Mouse (Mus musculus) kidney, embryonic 16.5 days (tissue): ENCODE results near the gene Zfp316. TPM values are rescaled to one million over a fixed set of nuclear protein-coding genes. Genes with fewer than 3 reads are reported as not detected.

Source experiments
- ATAC-seq: fragments of 200-750 bp; cut with Nextera tagmentation; 2 replicates; pipeline ENCODE4 v1.8.0; 2017; ENCODE audit warnings: moderate TSS enrichment; ENCODE audit not compliant: low FRiP score, low TSS enrichment
- H3K27ac ChIP-seq: fragments of 300-500 bp; sonication (generic); 2 replicates; pipeline ENCODE4 v1.5.1; 2014; ENCODE audit warnings: low read length
- H3K27me3 ChIP-seq: fragments of 300-500 bp; sonication (generic); 2 replicates; pipeline ENCODE4 v1.6.1; 2014; ENCODE audit warnings: low read length, control low read depth, mixed read lengths; ENCODE audit not compliant: insufficient read depth
- H3K36me3 ChIP-seq: fragments of 300-500 bp; sonication (generic); 2 replicates; pipeline ENCODE4 v1.6.1; 2014; ENCODE audit warnings: low read length, control low read depth, mixed read lengths; ENCODE audit not compliant: insufficient read depth
- H3K4me1 ChIP-seq: fragments of 300-500 bp; sonication (generic); 2 replicates; pipeline ENCODE4 v1.6.1; 2014; ENCODE audit warnings: low read length, control low read depth, mixed read lengths; ENCODE audit not compliant: insufficient read depth
- H3K4me2 ChIP-seq: fragments of 300-500 bp; sonication (generic); replicated peaks from 2 replicates; pipeline ENCODE4 v1.6.1; 2014; ENCODE audit warnings: low read depth, low read length
- H3K4me3 ChIP-seq: fragments of 300-500 bp; sonication (generic); 2 replicates; pipeline ENCODE4 v1.5.1; 2014; ENCODE audit warnings: mild to moderate bottlenecking, low read length
- H3K9ac ChIP-seq: fragments of 300-500 bp; sonication (generic); replicated peaks from 2 replicates; pipeline ENCODE4 v1.6.1; 2014; ENCODE audit warnings: low read length
- H3K9me3 ChIP-seq: fragments of 300-500 bp; sonication (generic); 2 replicates; pipeline ENCODE4 v1.6.1; 2016; ENCODE audit warnings: low read length, control low read depth
- WGBS: fragments of 180-500 bp; shearing (Covaris S2); extraction: QIAGEN DNeasy Blood & Tissue Kit; methylation state at CpG from one replicate; pipeline ENCODE4 v1.1.7; 2014; 5-methylcytosine and 5-hydroxymethylcytosine counted together
- polyA plus RNA-seq: library from polyadenylated mRNA; unstranded; fragments of >200 nt; fragmentation: Nextera tagmentation; extraction: Ambion mirVana; gene quantifications from 2 replicates; pipeline ENCODE4 v1.2.1, GENCODE M21; 2015

Zfp316 gene
- polyA plus RNA-seq, 1 experiment from 2014 or later: 2.3 TPM

- Histone ChIP-seq H3K27me3 (no peaks in the 10 kb centered on the region), H3K4me1 (0 out of 2 replicates have a peak, but pooled peaks cover 3% of the 10 kb centered on the region), H3K9me3 (no peaks in the 10 kb centered on the region), H3K36me3 (peaks cover 80% of the 10 kb centered on the region), H3K9ac (no peak overlapping the region), H3K4me3 (no peak overlapping the region), H3K27ac (no peak overlapping the region), H3K4me2 (no peak overlapping the region)
- no peak for ATAC-seq
- WGBS: 77% methylated on average over 7 of the region's 7 CpGs
Observed at GRCm38 (mm10) chr5:143304251-143304650, 34.4 kb upstream of the Zfp316 start.

GRCm38 (mm10) chr5:143301296-143301695 lies 31.5 kb upstream of the Zfp316 start:
- Histone ChIP-seq H3K27ac (no peak overlapping the region), H3K4me3 (no peak overlapping the region), H3K4me2 (no peak overlapping the region), H3K36me3 (peaks cover 57% of the 10 kb centered on the region), H3K9me3 (no peaks in the 10 kb centered on the region), H3K27me3 (no peaks in the 10 kb centered on the region), H3K4me1 (0 out of 2 replicates have a peak, but pooled peaks cover 3% of the 10 kb centered on the region), H3K9ac (no peak overlapping the region)
- WGBS: 72% methylated on average over 8 of the region's 8 CpGs
- ATAC-seq: no peak

DNA sequence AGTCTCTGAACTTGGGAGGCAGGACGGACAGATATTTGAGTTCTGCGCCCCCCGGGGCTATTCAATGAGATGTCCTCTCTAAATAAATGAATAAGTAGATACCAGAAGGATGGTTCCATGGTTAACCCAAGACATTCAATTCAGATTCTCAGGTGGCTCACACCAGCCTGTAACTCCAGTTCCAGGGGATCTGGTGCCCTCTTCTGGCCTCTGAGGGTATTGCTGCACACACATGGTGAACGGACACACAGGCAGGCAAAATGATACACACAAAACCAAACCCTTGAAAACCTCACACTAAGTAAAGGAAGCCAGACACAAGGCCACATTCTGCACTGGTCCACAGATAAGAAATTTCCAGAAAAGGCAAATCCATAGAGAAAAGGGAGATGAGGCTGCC lies 29.9 kb upstream of the Zfp316 start:
- no peak for ATAC-seq
- no peaks in the 10 kb centered on the region for H3K9me3 ChIP-seq
- H3K4me3 ChIP-seq: no peak overlapping the region
- H3K9ac ChIP-seq: no peak overlapping the region
- 91% methylated on average over 4 of the region's 4 CpGs for WGBS
- no peaks in the 10 kb centered on the region for H3K27me3 ChIP-seq
- 0 out of 2 replicates have a peak, but pooled peaks cover 3% of the 10 kb centered on the region for H3K4me1 ChIP-seq
- no peak overlapping the region for H3K4me2 ChIP-seq
- peaks cover 43% of the 10 kb centered on the region for H3K36me3 ChIP-seq
- H3K27ac ChIP-seq: no peak overlapping the region

GRCm38 (mm10) chr5:143298391-143298790 lies 28.6 kb upstream of the Zfp316 start:
- Histone ChIP-seq H3K27me3 (peaks cover 11% of the 10 kb centered on the region), H3K9me3 (no peaks in the 10 kb centered on the region), H3K4me1 (peaks cover 6% of the 10 kb centered on the region), H3K27ac (no peak overlapping the region), H3K4me3 (no peak overlapping the region), H3K9ac (no peak overlapping the region), H3K36me3 (peaks cover 40% of the 10 kb centered on the region), H3K4me2 (no peak overlapping the region)
- WGBS: 94% methylated on average over 7 of the region's 7 CpGs
- no peak for ATAC-seq

DNA sequence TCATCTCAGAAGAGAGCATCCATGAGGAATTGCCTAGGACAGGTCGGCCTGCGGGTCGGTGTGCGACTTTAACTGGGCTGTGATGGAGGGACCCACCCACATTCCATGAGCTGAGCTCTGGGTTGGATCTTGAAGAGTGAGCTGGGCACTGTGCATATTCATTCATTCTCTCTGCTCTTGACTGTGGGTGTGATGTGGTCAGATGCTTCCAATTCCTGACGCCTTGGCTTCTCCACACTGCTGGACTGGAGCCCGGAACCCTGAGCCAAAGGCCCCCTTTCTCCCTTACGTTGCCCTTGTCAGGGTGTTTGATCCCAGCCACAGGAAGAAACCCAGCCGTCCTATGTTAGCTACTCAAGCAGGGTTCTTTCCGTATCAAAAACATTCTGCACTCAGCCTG lies 28.2 kb upstream of the Zfp316 start:
- ATAC-seq: no peak
- no peaks in the 10 kb centered on the region for H3K9me3 ChIP-seq
- H3K4me2 ChIP-seq: no peak overlapping the region
- H3K4me1 ChIP-seq: peaks cover 10% of the 10 kb centered on the region
- H3K4me3 ChIP-seq: no peak overlapping the region
- 89% methylated on average over 9 of the region's 9 CpGs for WGBS
- peaks cover 16% of the 10 kb centered on the region for H3K27me3 ChIP-seq
- H3K36me3 ChIP-seq: peaks cover 36% of the 10 kb centered on the region
- no peak overlapping the region for H3K9ac ChIP-seq
- no peak overlapping the region for H3K27ac ChIP-seq

GRCm38 (mm10) chr5:143295330-143295729 lies 25.5 kb upstream of the Zfp316 start:
- Histone ChIP-seq H3K9me3 (no peaks in the 10 kb centered on the region), H3K4me1 (peaks cover 12% of the 10 kb centered on the region), H3K27ac (no peak overlapping the region), H3K27me3 (peaks cover 42% of the 10 kb centered on the region), H3K9ac (no peak overlapping the region), H3K36me3 (peaks cover 17% of the 10 kb centered on the region), H3K4me3 (no peak overlapping the region), H3K4me2 (no peak overlapping the region)
- 92% methylated on average over 2 of the region's 2 CpGs for WGBS
- no peak for ATAC-seq

GRCm38 (mm10) chr5:143294862-143295261 lies 25.0 kb upstream of the Zfp316 start:
- Histone ChIP-seq H3K36me3 (peaks cover 12% of the 10 kb centered on the region), H3K27ac (no peak overlapping the region), H3K9ac (no peak overlapping the region), H3K27me3 (peaks cover 47% of the 10 kb centered on the region), H3K4me1 (peaks cover 12% of the 10 kb centered on the region), H3K4me3 (no peak overlapping the region), H3K9me3 (no peaks in the 10 kb centered on the region), H3K4me2 (no peak overlapping the region)
- 100% methylated on average over 3 of the region's 3 CpGs for WGBS
- no peak for ATAC-seq

DNA sequence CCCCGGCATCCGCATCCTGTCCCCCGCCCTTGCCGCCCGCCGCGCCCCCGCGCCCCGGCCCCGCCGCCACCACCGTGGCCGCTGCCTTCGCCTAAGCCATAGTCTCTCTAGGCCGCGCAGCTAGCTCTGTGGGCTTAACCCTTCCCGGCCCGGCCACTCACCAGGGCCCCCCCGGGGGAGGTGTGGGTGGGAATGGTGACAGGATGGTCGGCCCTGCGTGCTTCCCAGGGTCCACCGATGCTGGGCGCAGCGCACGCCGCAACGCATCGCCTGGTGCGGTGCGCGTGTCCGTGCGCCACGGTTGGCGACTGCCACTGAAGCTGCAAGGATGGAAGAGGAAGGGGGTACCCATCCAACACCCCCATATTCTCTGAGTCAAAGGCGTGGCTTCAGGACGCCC lies 23.6 kb upstream of the Zfp316 start, which contains the start of gene Zfp853:
Gene Zfp853, minus strand, starts transcription at position 220 of the 400 bp plus-strand sequence.
- Histone ChIP-seq H3K9ac (peak within 1 kb of the TSS; percentile 68), H3K4me2 (peak within 1 kb of the TSS; percentile 98), H3K4me3 (peak within 1 kb of the TSS; percentile 60), H3K4me1 (peaks cover 14% of the 10 kb centered on the region), H3K36me3 (no peaks in the 10 kb centered on the region), H3K27me3 (peaks cover 61% of the 10 kb centered on the region), H3K9me3 (no peaks in the 10 kb centered on the region), H3K27ac (no peak within 1 kb of the TSS)
- peak; percentile 43; the same call in 1 of the 2 replicates for ATAC-seq
- 2% methylated on average over 33 of the region's 38 CpGs for WGBS

DNA sequence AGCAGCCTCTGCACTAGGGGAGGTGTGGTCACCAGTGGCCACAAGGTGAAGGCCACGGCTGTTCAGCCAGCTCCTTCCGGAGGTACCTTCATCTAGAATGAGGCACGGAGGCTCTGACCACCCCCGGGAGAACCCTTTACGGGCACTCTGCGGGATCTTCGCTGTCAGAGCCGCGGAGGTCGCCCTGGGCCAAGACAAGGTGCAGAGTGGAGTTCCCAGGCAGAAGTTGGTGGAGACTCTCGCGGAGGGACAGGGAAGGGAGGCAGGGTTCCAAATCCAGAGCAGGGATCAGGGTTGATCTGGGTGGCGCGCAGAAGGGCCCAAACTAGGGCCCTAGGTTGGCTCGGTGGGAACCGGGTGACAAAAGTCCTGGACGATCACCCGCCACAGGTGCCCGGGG lies 23.1 kb upstream of the Zfp316 start:
- Histone ChIP-seq H3K4me3 (peak overlapping the region; percentile 60), H3K9ac (peak overlapping the region; percentile 68), H3K36me3 (no peaks in the 10 kb centered on the region), H3K4me1 (peaks cover 20% of the 10 kb centered on the region), H3K27me3 (peaks cover 67% of the 10 kb centered on the region), H3K4me2 (peak overlapping the region; percentile 98), H3K27ac (no peak overlapping the region), H3K9me3 (no peaks in the 10 kb centered on the region)
- 0% methylated on average over 14 of the region's 19 CpGs for WGBS
- ATAC-seq: peak; percentile 21; the same call in 1 of the 2 replicates

DNA sequence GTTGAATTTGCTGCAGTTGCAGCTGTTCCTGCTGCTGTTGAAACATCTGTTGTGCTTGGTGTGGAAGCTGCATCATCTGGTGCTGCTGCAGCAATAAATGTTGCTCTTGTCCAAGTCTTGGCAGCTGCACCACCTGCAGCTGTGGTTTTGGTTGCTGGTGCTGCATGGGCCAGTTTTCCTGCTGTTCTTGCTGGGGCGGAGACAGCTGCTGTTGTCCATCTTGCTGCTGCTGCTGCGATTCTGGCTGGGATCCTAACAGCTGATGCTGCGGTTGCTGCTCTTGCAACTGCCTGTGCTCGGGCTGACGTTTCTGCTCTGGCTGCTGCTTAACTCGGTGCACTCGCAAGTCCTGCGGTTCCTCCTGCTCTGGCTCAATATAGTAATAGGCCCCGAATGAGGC lies 19.5 kb upstream of the Zfp316 start:
- ATAC-seq: no peak
- 78% methylated on average over 9 of the region's 9 CpGs for WGBS
- peaks cover 81% of the 10 kb centered on the region for H3K27me3 ChIP-seq
- no peak overlapping the region for H3K4me2 ChIP-seq
- H3K27ac ChIP-seq: no peak overlapping the region
- no peak overlapping the region for H3K9ac ChIP-seq
- H3K36me3 ChIP-seq: no peaks in the 10 kb centered on the region
- peaks cover 24% of the 10 kb centered on the region for H3K4me1 ChIP-seq
- H3K9me3 ChIP-seq: no peaks in the 10 kb centered on the region
- H3K4me3 ChIP-seq: no peak overlapping the region
